Mouse (Mus musculus): Measurements from ENCODE around the gene Patl1. TPM values are rescaled to one million over a fixed set of nuclear protein-coding genes. Genes with fewer than 3 reads are reported as not detected.

The Patl1 gene
- polyA plus RNA-seq, 1 experiment: 28.1 TPM

DNA sequence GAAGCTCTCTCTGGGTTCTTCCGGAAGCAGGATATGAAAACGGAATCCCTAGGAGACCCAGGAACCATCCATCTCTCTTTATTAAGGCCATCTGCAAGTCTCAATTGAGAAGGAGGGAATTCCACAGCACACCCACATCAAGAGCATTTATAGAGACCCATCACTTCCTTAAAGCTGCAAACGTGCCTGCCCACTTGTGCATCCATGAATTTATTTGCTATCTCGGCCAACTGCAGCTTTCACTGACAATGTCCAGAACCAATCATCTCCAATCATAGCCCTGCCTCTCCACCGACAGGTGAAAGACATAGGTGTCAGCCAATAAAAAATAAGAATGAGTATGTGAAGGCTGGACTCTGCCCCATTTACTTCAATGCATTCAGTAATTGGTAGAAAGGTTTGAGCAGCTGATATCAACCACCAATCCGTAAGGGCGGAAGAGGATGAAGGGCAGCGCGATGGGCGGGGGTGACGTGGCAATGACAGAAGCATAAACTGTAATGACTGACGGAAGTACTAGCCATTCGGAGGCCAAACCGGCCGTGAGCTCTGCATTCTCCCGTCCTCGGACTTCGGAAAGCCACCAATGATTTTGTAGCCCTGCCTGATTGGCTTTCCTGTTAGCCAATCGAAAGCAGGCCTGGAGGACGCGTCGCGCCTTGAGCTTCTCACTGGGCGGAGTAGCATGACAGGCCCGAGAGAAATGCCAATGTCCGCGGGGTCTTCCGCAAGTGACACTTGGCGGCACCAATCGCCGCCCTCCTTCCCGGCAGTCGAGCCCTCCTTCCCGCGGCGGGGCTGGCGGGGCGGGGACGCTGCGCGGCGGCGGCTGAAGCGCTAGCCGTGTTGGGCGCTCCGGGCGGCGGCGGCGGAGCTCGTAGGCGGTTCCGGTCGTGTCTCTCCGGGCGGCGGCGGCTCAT, 53.1 kb downstream of the Patl1 start, which contains the start of gene Osbp:
Gene Osbp (plus strand): TSS at position 919 of the 920 bp plus-strand sequence.
- Histone ChIP-seq H3K36me3 (ENCODE audit: control insufficient read depth, insufficient read depth, low read length) (no peaks in the 10 kb centered on the region), H3K4me1 (replicated peaks; ENCODE audit: control insufficient read depth, insufficient read depth, low read length) (peaks cover 4% of the 10 kb centered on the region), H3K27me3 (ENCODE audit: control insufficient read depth, insufficient read depth, low read length) (no peaks in the 10 kb centered on the region), H3K27ac (ENCODE audit: control insufficient read depth, insufficient read depth, low read length) (peak within 1 kb of the TSS; percentile 61; the same call in 1 of the 2 replicates), H3K4me3 (ENCODE audit: control insufficient read depth, insufficient read depth, low read length) (peak within 1 kb of the TSS; percentile 62)
- TF ChIP-seq POLR2A (IDR thresholded peaks at IDR 0.05; ENCODE audit: control insufficient read depth, extremely low read depth, insufficient read depth, low read length, poor library complexity) (peak; percentile 59), CTCF (IDR thresholded peaks at IDR 0.05; ENCODE audit: borderline replicate concordance, control insufficient read depth, extremely low read depth, insufficient read depth, low read length, poor library complexity) (0 out of 2 replicates have a peak, but pooled peaks have one; percentile 51)
- peak; percentile 98 for DNase-seq
- under 1% methylated on average over 59 of the region's 59 CpGs for WGBS

DNA sequence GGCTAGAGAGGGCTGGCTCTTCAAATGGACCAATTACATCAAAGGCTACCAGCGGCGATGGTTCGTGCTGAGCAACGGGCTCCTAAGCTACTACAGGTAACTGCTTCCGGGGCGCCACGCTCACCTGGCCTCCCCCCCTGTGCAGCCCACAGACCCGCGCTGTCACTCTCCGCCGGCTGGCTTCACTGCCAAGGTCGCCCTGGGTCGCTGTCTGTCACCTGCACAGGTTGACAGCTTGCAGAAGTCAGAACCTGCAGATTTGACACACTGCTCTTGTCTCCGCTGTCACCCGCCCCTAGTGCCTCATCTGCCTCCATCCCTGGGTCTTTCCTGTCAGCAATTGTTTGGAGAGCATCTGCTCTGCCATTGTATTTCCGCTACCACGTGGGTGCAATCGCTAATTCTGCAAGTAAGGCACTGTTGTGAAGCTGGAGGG, 54.0 kb downstream of the Patl1 start:
- H3K27ac ChIP-seq (ENCODE audit: control insufficient read depth, insufficient read depth, low read length): no peak overlapping the region
- DNase-seq: peak; percentile 56
- peaks cover 4% of the 10 kb centered on the region for H3K4me1 ChIP-seq (replicated peaks; ENCODE audit: control insufficient read depth, insufficient read depth, low read length)
- H3K4me3 ChIP-seq (ENCODE audit: control insufficient read depth, insufficient read depth, low read length): peak overlapping the region; percentile 62
- no peaks in the 10 kb centered on the region for H3K27me3 ChIP-seq (ENCODE audit: control insufficient read depth, insufficient read depth, low read length)
- peaks cover 6% of the 10 kb centered on the region; the same call in 1 of the 2 replicates for H3K36me3 ChIP-seq (ENCODE audit: control insufficient read depth, insufficient read depth, low read length)
- TF ChIP-seq POLR2A (IDR thresholded peaks at IDR 0.05; ENCODE audit: control insufficient read depth, extremely low read depth, insufficient read depth, low read length, poor library complexity): no peak
- TF ChIP-seq CTCF (IDR thresholded peaks at IDR 0.05; ENCODE audit: borderline replicate concordance, control insufficient read depth, extremely low read depth, insufficient read depth, low read length, poor library complexity): no peak
- under 1% methylated on average over 18 of the region's 18 CpGs for WGBS

DNA sequence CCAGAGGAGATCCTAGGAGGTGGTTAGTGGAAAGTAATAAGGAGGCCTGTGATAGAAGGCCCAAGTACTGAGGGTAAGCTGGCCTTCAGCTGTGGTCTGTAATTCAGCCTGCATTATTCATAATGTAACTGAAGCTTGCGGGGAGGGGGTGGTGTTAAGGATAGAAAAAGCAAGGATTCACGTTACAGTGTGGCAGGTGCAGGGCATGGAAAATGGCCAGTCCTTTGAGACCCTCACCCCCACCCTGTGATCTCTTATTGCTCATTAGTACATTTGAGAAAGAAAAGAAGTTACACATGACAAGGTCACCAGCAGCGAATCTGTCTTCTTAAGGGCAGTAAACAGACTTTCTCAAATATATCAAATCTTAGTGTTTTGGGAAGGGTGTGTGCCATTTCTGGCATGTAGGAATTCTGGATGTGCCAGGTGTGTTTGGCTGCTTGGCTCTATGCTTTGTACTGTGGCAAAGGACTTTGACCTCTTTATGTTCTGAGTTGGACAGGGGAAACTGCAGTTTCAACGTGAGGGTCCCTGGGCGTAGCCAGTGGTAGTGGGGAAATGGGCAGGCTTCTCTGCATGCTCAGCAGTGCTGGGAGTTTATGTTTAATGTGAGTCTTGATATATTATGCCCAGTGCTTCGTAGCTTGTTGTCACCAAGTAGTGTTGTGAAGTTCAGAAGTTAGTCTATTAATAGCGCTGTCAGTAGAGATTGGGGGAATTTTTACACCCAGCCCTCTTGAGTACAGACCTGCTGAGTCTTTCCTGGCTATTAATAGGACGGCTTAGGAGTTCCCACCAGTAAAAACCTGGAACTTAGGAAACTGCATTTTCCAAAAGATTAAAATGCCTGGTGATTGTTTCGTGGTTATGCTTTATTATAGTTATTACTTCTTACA, 57.2 kb downstream of the Patl1 start:
- no peak for TF ChIP-seq POLR2A (IDR thresholded peaks at IDR 0.05; ENCODE audit: control insufficient read depth, extremely low read depth, insufficient read depth, low read length, poor library complexity)
- TF ChIP-seq CTCF (IDR thresholded peaks at IDR 0.05; ENCODE audit: borderline replicate concordance, control insufficient read depth, extremely low read depth, insufficient read depth, low read length, poor library complexity): no peak
- Histone ChIP-seq H3K36me3 (ENCODE audit: control insufficient read depth, insufficient read depth, low read length) (peaks cover 38% of the 10 kb centered on the region), H3K27ac (ENCODE audit: control insufficient read depth, insufficient read depth, low read length) (no peak overlapping the region), H3K4me1 (replicated peaks; ENCODE audit: control insufficient read depth, insufficient read depth, low read length) (peaks cover 4% of the 10 kb centered on the region), H3K4me3 (ENCODE audit: control insufficient read depth, insufficient read depth, low read length) (no peak overlapping the region), H3K27me3 (ENCODE audit: control insufficient read depth, insufficient read depth, low read length) (no peaks in the 10 kb centered on the region)
- DNase-seq: no peak
- 89% methylated on average over 9 of the region's 9 CpGs for WGBS

DNA sequence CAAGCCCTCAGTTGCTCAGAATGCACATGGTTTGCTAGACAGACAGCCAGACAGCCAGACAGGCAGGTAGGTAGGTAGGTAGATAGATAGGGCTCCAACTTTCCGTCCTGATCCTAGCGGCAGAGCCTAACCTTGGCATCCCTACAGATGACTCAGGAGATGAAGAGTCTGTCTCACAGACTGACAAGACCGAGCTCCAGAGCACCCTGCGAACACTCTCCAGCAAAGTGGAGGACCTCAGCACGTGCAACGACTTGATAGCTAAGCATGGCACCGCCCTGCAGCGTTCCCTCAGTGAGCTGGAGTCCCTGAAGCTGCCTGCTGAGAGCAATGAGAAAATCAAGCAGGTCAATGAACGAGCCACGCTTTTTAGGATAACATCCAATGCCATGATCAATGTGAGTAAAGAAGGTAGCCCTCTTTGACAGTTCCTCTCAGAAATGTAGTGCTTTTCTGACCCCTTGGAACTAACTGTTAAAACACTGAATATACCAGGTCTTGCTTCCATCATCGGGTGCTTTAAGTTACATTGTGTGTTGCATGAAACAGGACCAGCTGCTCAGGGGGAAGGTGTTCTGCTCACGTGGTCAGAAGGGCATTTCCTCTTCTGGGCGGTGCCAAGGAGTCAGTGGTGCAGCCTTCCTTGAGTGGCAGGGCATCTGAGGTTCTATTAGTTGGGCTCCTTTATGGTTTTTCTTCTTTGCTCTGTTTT, 61.5 kb downstream of the Patl1 start:
- H3K4me3 ChIP-seq (ENCODE audit: control insufficient read depth, insufficient read depth, low read length): no peak overlapping the region
- no peaks in the 10 kb centered on the region for H3K4me1 ChIP-seq (replicated peaks; ENCODE audit: control insufficient read depth, insufficient read depth, low read length)
- H3K27ac ChIP-seq (ENCODE audit: control insufficient read depth, insufficient read depth, low read length): no peak overlapping the region
- no peak for TF ChIP-seq CTCF (IDR thresholded peaks at IDR 0.05; ENCODE audit: borderline replicate concordance, control insufficient read depth, extremely low read depth, insufficient read depth, low read length, poor library complexity)
- no peak for TF ChIP-seq POLR2A (IDR thresholded peaks at IDR 0.05; ENCODE audit: control insufficient read depth, extremely low read depth, insufficient read depth, low read length, poor library complexity)
- no peaks in the 10 kb centered on the region for H3K27me3 ChIP-seq (ENCODE audit: control insufficient read depth, insufficient read depth, low read length)
- 82% methylated on average over 13 of the region's 13 CpGs for WGBS
- peaks cover 72% of the 10 kb centered on the region for H3K36me3 ChIP-seq (ENCODE audit: control insufficient read depth, insufficient read depth, low read length)
- DNase-seq: no peak

DNA sequence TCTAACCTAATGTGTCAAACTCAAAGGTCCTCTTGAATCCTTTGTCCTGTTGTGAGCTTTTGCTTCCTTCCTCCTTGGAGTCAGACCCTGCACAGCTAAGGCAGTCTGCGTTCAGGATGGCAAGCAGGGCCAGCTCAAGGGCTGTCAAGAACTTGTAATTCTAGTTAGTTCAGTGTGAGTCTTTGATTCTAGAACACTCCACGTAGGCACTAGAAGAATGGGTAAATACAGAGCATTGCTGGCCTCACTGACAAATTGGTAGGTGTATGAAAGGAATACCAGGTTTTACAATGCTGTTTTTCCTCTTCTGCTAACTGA, 62.0 kb downstream of the Patl1 start:
- WGBS: 96% methylated on average over 2 of the region's 2 CpGs
- H3K27me3 ChIP-seq (ENCODE audit: control insufficient read depth, insufficient read depth, low read length): no peaks in the 10 kb centered on the region
- TF ChIP-seq POLR2A (IDR thresholded peaks at IDR 0.05; ENCODE audit: control insufficient read depth, extremely low read depth, insufficient read depth, low read length, poor library complexity) (no peak), CTCF (IDR thresholded peaks at IDR 0.05; ENCODE audit: borderline replicate concordance, control insufficient read depth, extremely low read depth, insufficient read depth, low read length, poor library complexity) (no peak)
- H3K4me3 ChIP-seq (ENCODE audit: control insufficient read depth, insufficient read depth, low read length): no peak overlapping the region
- no peaks in the 10 kb centered on the region for H3K4me1 ChIP-seq (replicated peaks; ENCODE audit: control insufficient read depth, insufficient read depth, low read length)
- DNase-seq: no peak
- H3K27ac ChIP-seq (ENCODE audit: control insufficient read depth, insufficient read depth, low read length): no peak overlapping the region
- peaks cover 77% of the 10 kb centered on the region for H3K36me3 ChIP-seq (ENCODE audit: control insufficient read depth, insufficient read depth, low read length)

Measured in thymus, adult 2 months (tissue).